ENCODE assay signal across 8 mouse cellular contexts in genomic region chr10:95514656-95515292, GRCm38 (mm10). TPM values are rescaled to one million over a fixed set of nuclear protein-coding genes. Genes with fewer than 3 reads are reported as not detected.
A peak's percentile ranks its signal among the peaks of the same experiment; 100 is the strongest.
DNase-seq lines count a peak whose midpoint lies in the region; ATAC-seq lines count a peak whose summit lies in the region.

Gene Ube2n, plus strand, starts transcription at chr10:95515145.

- peak; percentile 97 for ATAC-seq in forebrain, embryonic 14.5 days
- peak; percentile 96 for ATAC-seq in neural tube, embryonic 15.5 days (ENCODE audit: low FRiP score)

- intact Hi-C loops in heart, postnatal 14 days (cut with DNase I) = no loop called here

- no peaks in the 10 kb centered on the region; the same call in 1 of the 2 replicates for H3K36me3 ChIP-seq in forebrain, embryonic 14.5 days (ENCODE audit: control insufficient read depth, insufficient read depth, low read length)
- H3K36me3 ChIP-seq in neural tube, embryonic 15.5 days = no peaks in the 10 kb centered on the region

- peak within 1 kb of the TSS; percentile 97 for H3K9ac ChIP-seq in forebrain, embryonic 14.5 days (ENCODE audit: low read length)
- H3K9ac ChIP-seq in neural tube, embryonic 15.5 days (replicated peaks) = peak within 1 kb of the TSS; percentile 95

- peak within 1 kb of the TSS; percentile 83 for H3K4me2 ChIP-seq in forebrain, embryonic 14.5 days (ENCODE audit: low read length)
- H3K4me2 ChIP-seq in neural tube, embryonic 15.5 days = peak within 1 kb of the TSS; percentile 70

- no peaks in the 10 kb centered on the region for H3K27me3 ChIP-seq in forebrain, embryonic 14.5 days (replicated peaks; ENCODE audit: control insufficient read depth, insufficient read depth, low read length)
- no peaks in the 10 kb centered on the region for H3K27me3 ChIP-seq in neural tube, embryonic 15.5 days (replicated peaks)

- no peaks in the 10 kb centered on the region for H3K9me3 ChIP-seq in forebrain, embryonic 14.5 days (replicated peaks; ENCODE audit: control insufficient read depth, low read length)
- H3K9me3 ChIP-seq in neural tube, embryonic 15.5 days (replicated peaks) = no peaks in the 10 kb centered on the region

- H3K27ac ChIP-seq in forebrain, embryonic 14.5 days (ENCODE audit: low read depth, low read length) = peak within 1 kb of the TSS; percentile 95
- peak within 1 kb of the TSS; percentile 98 for H3K27ac ChIP-seq in neural tube, embryonic 15.5 days (replicated peaks)

- peak within 1 kb of the TSS; percentile 97 for H3K4me3 ChIP-seq in forebrain, embryonic 14.5 days (ENCODE audit: low read depth, low read length)
- peak within 1 kb of the TSS; percentile 82 for H3K4me3 ChIP-seq in neural tube, embryonic 15.5 days (replicated peaks)

- H3K4me1 ChIP-seq in forebrain, embryonic 14.5 days (ENCODE audit: control insufficient read depth, insufficient read depth, low read length) = peaks cover 9% of the 10 kb centered on the region
- H3K4me1 ChIP-seq in neural tube, embryonic 15.5 days = peaks cover 33% of the 10 kb centered on the region

- peak; percentile 98 for DNase-seq in ES-CJ7 (ENCODE audit: low read depth, low spot score)
- DNase-seq in cerebellum, adult 11 months = peak; percentile 98
- peak; percentile 98 for DNase-seq in forebrain, embryonic 14.5 days (ENCODE audit: low spot score)
- peak; percentile 98 for DNase-seq in heart, postnatal 14 days
- peak; percentile 97 for DNase-seq in layer of hippocampus, adult 11-12 months (ENCODE audit: low spot score)
- DNase-seq in lung, adult 18-20 months = peak; percentile 98
- peak; percentile 98 for DNase-seq in testis, postnatal 14 days (ENCODE audit: low spot score)

- WGBS in forebrain, embryonic 14.5 days = under 1% methylated on average over 60 of the region's 81 CpGs
- WGBS in neural tube, embryonic 15.5 days = under 1% methylated on average over 78 of the region's 81 CpGs

RNA-seq across cellular contexts. Expression of gene Ube2n, which starts in this region (rescaled TPM):
- 423 and 444 TPM in 2 replicates for polyA plus RNA-seq in forebrain, embryonic 14.5 days (2014; fragmentation: Nextera tagmentation; extraction: Ambion mirVana)
- total RNA-seq in heart, postnatal 14 days (2021) = 100 to 1,000 TPM in 1 of 2 experiments, 10 to 100 TPM in 1; 96.8 to 101 TPM
- 358 and 359 TPM in 2 replicates for polyA plus RNA-seq in neural tube, embryonic 15.5 days (2015; fragmentation: Nextera tagmentation; extraction: Ambion mirVana)

Comparison
In these comparisons a context has a peak if more than half of its experiments do, and no peak if none do; other contexts are left out.
1. Peak in every context shown above with its lines: DNase-seq, ATAC-seq, H3K4me3 ChIP-seq and H3K27ac ChIP-seq.